22 mouse cellular contexts compared by ENCODE assay signal in the genomic region with DNA sequence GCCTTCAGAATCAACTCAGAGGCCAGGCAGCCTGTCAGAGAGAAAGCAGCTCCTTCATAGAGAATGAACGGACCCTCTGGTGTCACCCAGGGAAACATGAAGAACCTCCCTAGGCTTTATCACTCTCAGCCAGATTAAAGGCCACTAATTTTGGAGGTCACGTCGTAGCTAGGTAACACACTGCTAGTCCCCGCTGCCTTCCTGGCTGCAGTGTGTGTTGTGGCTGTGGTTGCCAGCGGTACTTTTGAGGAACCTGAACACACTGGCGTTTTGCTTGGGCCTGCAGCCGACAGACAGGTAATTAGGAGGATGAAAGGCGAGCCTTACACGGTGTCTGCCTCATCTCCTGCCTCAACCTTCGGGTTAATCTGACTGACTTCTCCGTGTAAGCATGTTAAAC. TPM values are rescaled to one million over a fixed set of nuclear protein-coding genes. Genes with fewer than 3 reads are reported as not detected.
DNase-seq lines count a peak whose midpoint lies in the region; ATAC-seq lines count a peak whose summit lies in the region.
"Had no signal": no experiment of that assay in that cellular context is flagged by ENCODE, and none has a peak within 500 bp of the region (broad histone marks: within the 10 kb centered on the region; RNA-seq: fewer than 3 reads in every experiment).

No protein-coding gene starts in this region.

- DNase-seq in adrenal gland, adult (ENCODE audit: inconsistent age in 2 of 2, low spot score in 1 of 2), result peak; percentile 59 to 81
- DNase-seq in adrenal gland, postnatal 25 days, result no peak
- peak; percentile 39 for DNase-seq in ovary, adult 18-20 months (ENCODE audit: low spot score)
- DNase-seq in ovary, postnatal 14 days (ENCODE audit: low spot score), result no peak
- no peak for DNase-seq in cerebellum, adult 9-11 months
- DNase-seq: cerebellum, adult 11 months; cerebellum, adult 2 months; cerebellum, postnatal 10 days; cerebellum, postnatal 36 days; embryo, embryonic 11 days; gastrocnemius, postnatal 10 days; gastrocnemius, postnatal 36 days; heart, adult 2 months; heart, postnatal 14 days; heart, postnatal 4 days had no signal

- peak; percentile 29; the same call in 1 of the 2 replicates for ATAC-seq in megakaryocyte progenitor cell, adult 5-6 weeks (replicated peaks; ENCODE audit: poor library complexity)
- ATAC-seq: activated CD4-positive, CD25-positive, alpha-beta regulatory T cell, adult 4 months; forebrain, embryonic 13.5 days; forebrain, embryonic 16.5 days; hindbrain, postnatal 0 days; inflammation-experienced regulatory T-cells, adult 6 months; intestine, embryonic 16.5 days had no signal

RNA-seq across cellular contexts. Expression of a gene that starts 6.9 kb away (rescaled TPM):
- total RNA-seq in adrenal gland, postnatal 25 days (2021), result 108 and 116 TPM in 2 replicates
- total RNA-seq in megakaryocyte progenitor cell, adult 5-6 weeks (2015), result 0.73 and 0.99 TPM in 2 replicates
- 0.68 and 1.4 TPM in 2 replicates for total RNA-seq in megakaryocyte progenitor cell, adult 5-6 weeks (2017)

Comparison
In these comparisons a context has a peak if more than half of its experiments do, and no peak if none do; other contexts are left out.
1. DNase-seq: peak in adrenal gland, adult (2 of 2) and ovary, adult 18-20 months (single experiment); none in adrenal gland, postnatal 25 days (single experiment), ovary, postnatal 14 days (single experiment) and cerebellum, adult 9-11 months (single experiment).
2. RNA of a gene that starts 6.9 kb away (total RNA-seq): 108 to 116 TPM in adrenal gland, postnatal 25 days; 0.68 to 1.4 TPM in megakaryocyte progenitor cell, adult 5-6 weeks; every median in the first group is over 10 times any median in the second.